Mouse (Mus musculus): ENCODE data around the gene Ifi207.

DNA sequence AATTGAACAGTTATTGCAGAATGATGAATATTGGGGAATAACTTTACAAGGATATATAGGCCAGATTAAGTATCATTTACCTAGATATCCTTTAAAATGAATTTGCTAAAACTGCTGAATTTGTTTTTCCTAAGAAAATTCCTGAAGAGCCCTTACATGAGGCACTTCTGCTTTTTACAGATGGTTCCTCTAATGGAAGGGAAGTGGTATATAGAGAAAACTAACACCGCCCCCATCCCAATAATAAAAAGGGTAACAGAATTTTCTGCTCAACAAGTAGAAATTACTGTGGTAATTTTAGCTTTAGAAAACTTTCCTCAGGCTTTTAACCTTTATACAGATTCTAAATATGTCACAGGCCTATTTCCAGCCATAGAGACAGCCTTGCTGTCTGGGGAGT, 47.3 kb downstream of the Ifi207 start:
- TF ChIP-seq CTCF (IDR thresholded peaks at IDR 0.05; ENCODE audit: control insufficient read depth, insufficient read depth, insufficient replicate concordance, low read depth, low read length) (no peak), POLR2A (IDR thresholded peaks at IDR 0.05; ENCODE audit: control insufficient read depth, low read depth, low read length) (no peak)
